Mouse (Mus musculus) bone marrow macrophage, adult 2 months (primary cell): ENCODE data around the gene Map3k7cl. TPM values are rescaled to one million over a fixed set of nuclear protein-coding genes. Genes with fewer than 3 reads are reported as not detected.

ENCODE experiments used
- H3K27ac ChIP-seq: 2 replicates; pipeline ENCODE4 v1.5.1; 2012; ENCODE audit warnings: low read depth, low read length; ENCODE audit not compliant: insufficient read depth
- H3K4me1 ChIP-seq: 2 replicates; pipeline ENCODE4 v1.6.1; 2012; ENCODE audit warnings: low read length; ENCODE audit not compliant: control insufficient read depth, insufficient read depth
- H3K4me3 ChIP-seq: 2 replicates; pipeline ENCODE4 v1.5.1; 2012; ENCODE audit warnings: mild to moderate bottlenecking, low read length, moderate library complexity; ENCODE audit not compliant: insufficient read depth
- CTCF ChIP-seq: IDR thresholded peaks from 2 replicates; pipeline ENCODE4 v1.5.1; 2012; ENCODE audit warnings: low read depth, mild to moderate bottlenecking, low read length, moderate library complexity
- POLR2A ChIP-seq: IDR thresholded peaks from 2 replicates; pipeline ENCODE4 v1.6.1; 2012; ENCODE audit warnings: mild to moderate bottlenecking, low read depth, low read length, borderline replicate concordance
- polyA plus RNA-seq: library from polyadenylated mRNA; stranded (reverse); fragments of >200 nt; gene quantifications from 2 replicates; pipeline ENCODE4 v1.2.4, GENCODE M21; 2012; ENCODE audit not compliant: missing spikeins, insufficient read depth, insufficient read length

Gene Map3k7cl
- polyA plus RNA-seq, 1 experiment: not detected

- Histone ChIP-seq H3K4me3 (no peak overlapping the region), H3K4me1 (peaks cover 12% of the 10 kb centered on the region), H3K27ac (no peak overlapping the region)
- TF ChIP-seq POLR2A (no peak), CTCF (peak; percentile 71)
These were observed 31.5 kb downstream of the Map3k7cl start for GRCm38 (mm10) chr16:87584618-87585017.

GRCm38 (mm10) chr16:87585548-87586262 is 32.6 kb downstream of the Map3k7cl start:
- H3K4me3 ChIP-seq: peak overlapping the region; percentile 13; the same call in 1 of the 2 replicates
- no peak for TF ChIP-seq CTCF
- TF ChIP-seq POLR2A: no peak
- peak overlapping the region; percentile 69 for H3K27ac ChIP-seq
- peaks cover 12% of the 10 kb centered on the region for H3K4me1 ChIP-seq

GRCm38 (mm10) chr16:87587843-87588242 is 34.7 kb downstream of the Map3k7cl start:
- no peak overlapping the region for H3K4me3 ChIP-seq
- peaks cover 12% of the 10 kb centered on the region for H3K4me1 ChIP-seq
- TF ChIP-seq CTCF (no peak), POLR2A (no peak)
- no peak overlapping the region for H3K27ac ChIP-seq

- no peak for TF ChIP-seq POLR2A
- no peak for TF ChIP-seq CTCF
- H3K4me1 ChIP-seq: 0 out of 2 replicates have a peak, but pooled peaks cover 3% of the 10 kb centered on the region
- no peak overlapping the region for H3K4me3 ChIP-seq
- H3K27ac ChIP-seq: no peak overlapping the region
These were observed 41.0 kb downstream of the Map3k7cl start for GRCm38 (mm10) chr16:87594145-87594544.

GRCm38 (mm10) chr16:87595149-87595548 is 42.0 kb downstream of the Map3k7cl start:
- H3K4me3 ChIP-seq: no peak overlapping the region
- no peak for TF ChIP-seq CTCF
- no peak for TF ChIP-seq POLR2A
- H3K4me1 ChIP-seq: 0 out of 2 replicates have a peak, but pooled peaks cover 3% of the 10 kb centered on the region
- H3K27ac ChIP-seq: no peak overlapping the region

- Histone ChIP-seq H3K4me1 (peaks cover 17% of the 10 kb centered on the region), H3K27ac (no peak overlapping the region), H3K4me3 (no peak overlapping the region)
- TF ChIP-seq POLR2A (no peak), CTCF (no peak)
These were observed 49.8 kb downstream of the Map3k7cl start for GRCm38 (mm10) chr16:87602717-87603526.

GRCm38 (mm10) chr16:87604002-87604401 is 50.9 kb downstream of the Map3k7cl start:
- peaks cover 17% of the 10 kb centered on the region for H3K4me1 ChIP-seq
- no peak overlapping the region for H3K27ac ChIP-seq
- no peak overlapping the region for H3K4me3 ChIP-seq
- TF ChIP-seq CTCF: no peak
- no peak for TF ChIP-seq POLR2A

- TF ChIP-seq POLR2A: no peak
- TF ChIP-seq CTCF: no peak
- no peak overlapping the region for H3K4me3 ChIP-seq
- peaks cover 17% of the 10 kb centered on the region for H3K4me1 ChIP-seq
- H3K27ac ChIP-seq: no peak overlapping the region
These were observed 51.8 kb downstream of the Map3k7cl start for GRCm38 (mm10) chr16:87604883-87605282.

GRCm38 (mm10) chr16:87607383-87607782 is 54.3 kb downstream of the Map3k7cl start:
- TF ChIP-seq POLR2A (no peak), CTCF (no peak)
- H3K4me3 ChIP-seq: no peak overlapping the region
- no peak overlapping the region for H3K27ac ChIP-seq
- peaks cover 21% of the 10 kb centered on the region for H3K4me1 ChIP-seq

GRCm38 (mm10) chr16:87607959-87608358 is 54.8 kb downstream of the Map3k7cl start:
- no peak for TF ChIP-seq POLR2A
- TF ChIP-seq CTCF: no peak
- Histone ChIP-seq H3K4me1 (peaks cover 17% of the 10 kb centered on the region), H3K27ac (no peak overlapping the region), H3K4me3 (no peak overlapping the region)
